Mouse (Mus musculus): ENCODE data around the gene Rpl26.
"Not testable (repeated sequence)": the region's sequence is repeated elsewhere in the genome, so short reads cannot be mapped to it uniquely, and the experiment has no call there.

The Rpl26 gene

DNA sequence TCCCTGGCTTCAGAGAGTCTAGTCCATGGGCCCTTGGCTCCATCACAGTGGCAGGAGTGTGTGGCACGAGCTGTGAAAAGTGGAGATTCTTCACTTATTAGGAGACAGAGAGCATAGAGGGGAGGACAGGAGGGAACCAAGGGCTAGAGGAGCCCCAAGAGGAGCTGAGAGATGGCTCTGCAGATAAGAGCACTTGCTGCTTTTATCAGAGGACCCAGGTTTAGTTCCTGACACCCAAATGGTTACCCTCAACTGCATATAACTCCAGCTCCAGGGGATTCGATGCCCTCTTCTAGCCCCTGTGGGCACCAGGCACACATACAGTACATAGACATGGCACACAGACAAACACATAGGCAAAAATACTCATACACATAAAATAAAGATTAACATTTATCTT is 23.4 kb downstream of the Rpl26 start:
- no peak for DNase-seq

DNA sequence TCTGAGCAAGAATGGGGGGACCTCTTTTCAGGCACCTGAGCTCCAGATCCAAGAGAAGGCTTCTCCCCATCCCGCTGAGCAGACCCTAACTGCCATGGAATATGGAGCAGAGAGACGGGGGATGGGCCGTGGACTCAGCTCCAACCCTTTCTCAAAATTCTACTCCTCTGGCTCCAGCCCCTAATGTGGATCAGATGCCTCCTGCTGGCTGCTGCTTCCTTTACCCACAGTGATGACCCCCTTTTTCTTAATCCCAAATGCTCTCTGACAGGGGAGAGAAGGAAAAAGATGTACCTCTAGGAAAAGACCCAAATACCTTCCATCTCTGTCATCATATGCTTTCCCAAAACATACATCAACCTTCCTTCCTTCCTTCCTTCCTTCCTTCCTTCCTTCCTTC is 25.6 kb downstream of the Rpl26 start, which contains the start of gene Odf4:
TSS of gene Odf4 (minus strand) at position 101 of the 400 bp plus-strand sequence.
- DNase-seq: no peak

DNA sequence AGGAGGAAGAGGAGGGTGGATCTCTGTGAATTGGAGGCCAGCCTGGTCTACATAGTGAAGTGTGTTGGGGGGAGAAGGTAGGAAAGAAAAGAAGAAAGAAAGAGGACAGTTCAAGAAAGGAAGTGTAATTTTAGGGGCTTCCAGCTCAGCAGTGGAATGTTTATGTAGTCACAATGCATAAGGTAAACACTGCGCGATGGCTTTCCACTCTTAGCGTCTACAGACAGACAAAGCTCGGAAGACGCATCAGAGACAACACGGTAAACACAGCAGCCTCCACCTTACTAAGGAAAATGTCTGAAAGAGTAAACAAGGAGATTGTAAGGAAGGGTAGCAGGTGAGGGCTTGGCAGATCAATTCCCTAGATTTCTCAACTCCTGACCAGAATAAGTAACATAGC is 28.6 kb downstream of the Rpl26 start:
- DNase-seq: no peak

DNA sequence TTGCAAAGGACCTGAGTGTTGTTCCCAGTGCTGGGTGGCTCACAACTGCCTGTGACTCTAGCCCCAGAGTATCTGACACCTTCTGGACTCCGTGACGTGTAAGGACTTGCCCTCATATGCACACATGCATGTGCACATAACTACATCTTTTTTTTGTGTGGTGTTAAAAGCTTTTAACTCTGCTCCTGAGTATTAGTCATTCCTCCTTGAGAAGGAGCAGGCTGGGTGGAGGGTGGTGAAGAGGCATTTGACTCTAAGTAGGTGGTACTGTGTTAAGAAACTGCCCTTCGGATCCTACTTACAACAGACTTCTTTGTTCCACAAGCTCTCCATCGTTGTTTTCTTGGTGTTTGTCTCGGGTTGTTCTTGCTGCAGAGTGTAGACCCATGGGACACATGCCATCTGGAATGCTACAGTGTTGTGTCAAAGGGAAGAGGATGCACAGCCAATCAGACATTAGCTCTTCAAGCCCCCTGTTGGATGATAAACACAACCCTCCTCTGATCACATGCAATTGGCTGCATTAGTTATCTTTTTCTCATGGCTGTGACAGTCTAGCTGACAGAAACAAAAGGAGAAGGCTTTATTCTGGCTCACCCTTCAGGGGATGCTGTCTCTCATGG is 32.6 kb downstream of the Rpl26 start:
- no peak for DNase-seq

DNA sequence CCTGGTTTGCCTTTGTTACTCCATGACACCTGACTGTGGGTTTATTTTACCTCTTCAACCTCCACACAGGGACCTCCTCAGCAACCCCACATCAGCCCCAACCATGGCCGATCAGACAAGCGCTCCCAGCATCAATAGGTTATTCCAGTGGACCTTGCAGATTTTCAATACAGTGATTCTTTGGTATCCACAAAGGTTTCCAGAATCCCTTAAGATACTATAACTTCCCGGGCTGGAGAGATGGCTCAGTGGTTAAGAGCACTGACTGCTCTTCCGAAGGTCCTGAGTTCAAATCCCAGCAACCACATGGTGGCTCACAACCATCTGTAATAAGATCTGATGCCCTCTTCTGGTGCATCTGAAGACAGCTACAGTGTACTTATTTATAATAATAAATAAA is 35.6 kb downstream of the Rpl26 start:
- DNase-seq: not testable (repeated sequence)

DNA sequence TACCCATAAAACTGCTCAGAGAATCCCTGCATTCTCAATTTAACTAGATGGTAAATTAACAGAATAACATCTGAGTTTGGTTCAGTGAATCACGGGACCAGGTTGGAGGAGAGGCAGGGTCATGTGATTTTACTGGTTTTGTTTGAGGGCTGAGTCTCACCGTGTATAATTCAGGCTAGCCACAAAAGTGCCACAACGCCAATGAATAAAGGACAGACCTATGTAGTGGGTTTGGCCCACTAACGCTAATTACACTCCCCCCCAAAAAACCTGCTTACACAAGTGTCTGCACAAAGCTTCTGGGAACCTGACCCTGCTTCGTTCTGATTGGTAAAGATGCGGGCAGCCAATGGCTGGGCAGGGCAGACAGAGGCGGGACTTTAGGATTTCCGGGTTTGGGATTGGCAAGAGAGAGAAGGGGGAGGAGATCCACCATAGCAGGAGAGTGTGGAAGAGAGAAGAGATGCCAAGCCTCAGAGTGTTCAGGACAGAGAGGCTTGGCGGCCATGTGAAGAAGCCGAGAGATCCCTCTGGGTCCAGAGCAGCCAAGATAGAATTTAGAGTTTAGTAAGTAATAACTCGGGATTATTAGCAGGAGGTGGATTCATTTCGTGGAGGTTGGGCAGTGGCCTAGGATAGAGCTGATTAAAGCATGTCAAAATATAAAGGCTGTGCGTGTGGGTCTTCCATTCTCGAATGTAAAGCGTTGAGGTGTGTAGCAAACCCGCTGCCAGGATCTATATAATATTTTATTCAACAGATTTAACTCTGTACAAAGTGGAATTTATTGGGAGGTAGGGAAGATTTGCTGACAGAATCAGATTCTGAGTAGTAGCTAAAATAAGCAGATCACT is 38.3 kb downstream of the Rpl26 start:
- DNase-seq: peak; percentile 75

DNA sequence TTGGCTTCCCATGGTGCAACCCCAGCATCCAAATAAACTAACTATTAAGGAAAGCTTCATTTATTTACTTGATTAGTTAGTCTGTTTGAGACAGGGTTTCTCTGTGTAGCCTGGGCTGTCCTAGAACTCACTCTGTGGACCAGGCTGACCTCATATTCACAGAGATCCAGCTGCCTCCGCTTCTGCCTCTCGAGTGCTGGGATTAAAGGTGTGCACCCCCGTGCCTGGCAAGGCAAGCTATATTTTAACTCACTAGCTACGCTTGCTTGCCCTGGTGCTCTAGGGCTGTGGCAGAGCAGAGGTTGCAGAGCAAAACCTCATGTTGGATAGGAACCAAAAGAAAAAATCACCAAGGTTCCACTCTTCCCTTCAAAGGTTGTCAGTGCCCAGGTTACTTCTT is 39.1 kb downstream of the Rpl26 start:
- DNase-seq: no peak

DNA sequence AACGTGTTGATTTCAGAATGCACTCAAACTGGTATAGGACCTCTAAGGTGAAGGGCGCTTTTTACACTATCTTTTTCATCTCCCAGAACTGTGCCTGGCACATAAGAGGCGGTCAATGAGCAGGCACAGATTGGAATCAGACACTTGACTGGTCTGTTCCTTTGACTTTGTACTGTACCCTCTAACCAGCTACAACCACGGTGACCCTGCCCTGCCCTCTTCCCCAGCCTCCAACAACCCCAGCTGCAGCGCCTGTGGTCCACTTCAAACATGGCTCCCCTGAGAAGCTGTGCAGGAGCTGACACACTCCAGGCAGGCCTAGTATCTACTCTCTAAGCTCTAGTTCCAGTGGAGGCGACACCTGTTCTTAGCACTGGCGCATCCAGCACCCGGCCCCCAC is 41.3 kb downstream of the Rpl26 start:
- no peak for DNase-seq

DNA sequence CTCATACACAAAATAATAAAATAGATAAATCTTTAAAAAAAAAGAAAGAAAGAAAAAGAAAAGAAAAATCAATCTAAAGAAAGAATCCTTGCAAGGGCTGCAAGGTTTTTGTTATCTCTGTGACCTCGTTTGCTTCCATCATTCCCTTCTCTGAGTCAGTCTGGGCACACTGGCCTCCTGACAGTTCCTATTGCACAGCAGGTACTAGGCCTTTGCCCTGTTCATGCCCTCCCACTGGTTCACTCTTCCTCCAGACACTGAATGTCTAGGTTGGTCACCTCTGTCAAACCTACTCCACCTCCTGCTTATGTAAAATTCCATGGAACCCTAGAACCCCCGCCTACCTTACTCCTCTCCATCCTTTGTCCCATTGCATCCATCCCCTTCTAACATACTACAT is 43.9 kb downstream of the Rpl26 start:
- no peak for DNase-seq

DNA sequence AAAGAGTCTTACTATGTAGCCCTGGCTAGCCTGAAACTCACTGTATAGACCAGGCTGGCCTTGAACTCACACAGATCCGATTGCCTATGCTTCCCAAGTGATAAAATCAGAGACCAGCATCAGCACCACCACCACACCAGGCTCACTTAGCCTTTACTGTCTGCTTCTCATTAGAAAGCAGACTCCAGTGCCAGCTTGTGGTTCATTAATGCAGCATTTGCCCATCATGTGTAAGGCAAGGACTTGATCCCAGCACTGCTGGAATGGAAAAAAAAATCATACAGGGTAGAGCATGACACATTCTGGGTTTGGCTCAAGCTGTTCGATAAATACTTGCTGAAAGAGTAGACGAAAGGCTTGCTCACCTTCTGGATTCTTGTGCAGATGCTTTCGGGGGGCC is 44.6 kb downstream of the Rpl26 start:
- DNase-seq: no peak

DNA sequence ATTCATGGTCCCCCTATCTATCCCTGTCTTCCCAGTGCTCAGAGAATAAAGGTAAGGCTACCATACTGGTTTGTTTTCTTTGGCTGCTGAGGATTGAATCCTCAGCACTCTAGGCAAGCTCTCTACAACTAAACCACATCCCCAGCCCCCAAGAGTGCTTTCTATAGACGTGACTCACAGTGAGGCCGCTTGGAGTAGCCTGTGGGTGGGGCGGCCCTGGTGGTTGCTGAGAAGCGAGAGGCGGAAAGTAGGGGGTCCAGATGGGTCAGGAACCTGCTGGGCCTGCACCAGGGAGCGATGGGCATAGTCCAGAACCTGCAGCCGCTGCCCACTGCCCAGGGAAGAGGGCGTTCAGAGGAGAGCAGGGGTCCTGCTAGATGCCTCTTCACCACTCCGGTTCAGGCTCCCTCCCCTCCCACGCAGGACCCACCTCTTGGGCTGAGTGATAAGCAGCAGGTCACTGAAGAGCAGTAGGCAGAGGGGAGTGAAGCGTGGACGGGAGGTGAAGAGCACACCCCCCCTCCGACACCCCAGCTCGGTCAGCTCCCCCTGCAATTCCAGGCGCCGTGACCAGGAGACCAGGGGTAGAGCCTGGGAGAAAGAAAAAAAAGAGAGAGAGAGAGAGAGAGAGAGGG is 45.5 kb downstream of the Rpl26 start:
- peak; percentile 57 for DNase-seq

DNA sequence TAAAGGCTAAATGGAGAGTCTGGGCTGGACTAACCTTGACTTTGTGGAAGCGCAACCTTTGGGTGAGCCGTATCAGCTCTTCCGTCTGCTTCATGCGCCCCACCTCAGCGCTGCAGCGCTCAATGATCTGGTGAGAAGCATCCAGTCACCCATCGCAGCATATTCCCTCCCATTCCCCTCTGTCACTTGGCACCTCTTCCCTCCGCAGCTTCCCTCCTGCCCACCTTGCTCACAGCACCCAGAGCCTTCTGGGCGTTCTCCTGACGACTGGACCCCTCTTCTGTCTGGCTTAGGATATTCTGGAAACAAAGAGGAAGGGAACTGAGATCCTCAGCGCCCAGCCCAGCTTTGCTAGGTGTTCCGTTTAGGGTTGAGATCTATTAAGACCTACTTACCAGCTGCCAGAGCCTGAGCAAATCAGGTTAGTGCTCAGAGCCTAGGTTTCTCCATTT is 46.2 kb downstream of the Rpl26 start:
- DNase-seq: peak; percentile 42

DNA sequence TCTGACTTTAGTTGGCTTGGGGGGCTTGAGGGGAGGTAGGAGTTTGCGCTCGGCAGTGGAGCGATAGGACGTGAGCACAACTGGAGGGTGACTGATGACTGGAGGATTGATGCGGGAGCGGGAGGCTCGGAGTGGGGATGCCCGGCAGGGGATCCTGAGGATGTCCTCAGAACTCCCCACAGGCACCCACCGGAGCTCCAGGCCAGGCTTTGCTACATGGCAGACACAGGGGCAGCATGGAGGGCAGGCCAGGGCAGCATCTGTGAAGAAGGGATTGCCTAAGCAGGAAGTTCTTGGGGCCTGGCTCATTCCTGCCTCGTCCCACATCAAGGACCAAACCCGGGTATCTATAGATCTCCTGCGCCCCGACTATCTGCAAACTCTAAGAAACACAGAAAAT is 52.5 kb downstream of the Rpl26 start:
- no peak for DNase-seq

DNA sequence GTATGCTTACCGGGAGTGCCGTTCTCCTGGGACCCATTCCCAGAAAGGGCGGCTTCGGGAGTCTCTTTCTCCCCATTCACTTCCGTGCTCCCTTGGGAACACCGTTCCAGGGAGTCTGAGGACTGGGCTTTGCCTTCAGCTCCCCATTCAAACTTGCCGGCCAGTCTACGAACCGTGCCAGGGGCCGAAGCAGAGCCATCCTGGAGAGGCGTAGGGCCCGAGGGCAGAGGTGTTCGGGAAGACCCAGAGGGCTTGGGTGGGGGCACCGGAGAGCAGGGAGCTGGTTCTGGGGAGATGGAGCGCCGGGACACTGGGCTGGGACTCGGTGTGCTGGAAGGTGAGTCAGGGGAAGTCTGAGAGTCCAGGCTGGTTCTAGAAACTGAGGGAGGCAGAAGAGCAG is 53.0 kb downstream of the Rpl26 start:
- DNase-seq: no peak

DNA sequence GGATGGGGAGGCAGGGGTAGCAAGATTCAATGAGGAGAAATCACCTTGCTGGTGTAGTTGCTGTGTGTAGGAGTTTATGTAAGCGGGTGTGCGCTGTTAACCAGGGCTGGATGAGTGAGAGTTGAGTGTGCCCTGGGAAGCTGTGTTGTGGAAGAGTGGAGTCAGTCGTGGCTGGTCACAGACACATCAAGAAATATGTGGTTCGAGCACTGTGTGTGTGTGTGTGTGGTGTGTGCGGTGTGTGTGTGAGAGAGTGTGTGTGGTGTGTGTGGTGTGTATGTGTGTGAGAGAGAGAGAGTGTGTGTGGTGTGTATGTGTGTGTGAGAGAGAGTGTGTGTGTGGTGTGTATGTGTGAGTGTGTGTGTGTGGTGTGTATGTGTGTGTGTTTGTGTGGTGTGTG is 54.1 kb downstream of the Rpl26 start:
- no peak for DNase-seq

DNA sequence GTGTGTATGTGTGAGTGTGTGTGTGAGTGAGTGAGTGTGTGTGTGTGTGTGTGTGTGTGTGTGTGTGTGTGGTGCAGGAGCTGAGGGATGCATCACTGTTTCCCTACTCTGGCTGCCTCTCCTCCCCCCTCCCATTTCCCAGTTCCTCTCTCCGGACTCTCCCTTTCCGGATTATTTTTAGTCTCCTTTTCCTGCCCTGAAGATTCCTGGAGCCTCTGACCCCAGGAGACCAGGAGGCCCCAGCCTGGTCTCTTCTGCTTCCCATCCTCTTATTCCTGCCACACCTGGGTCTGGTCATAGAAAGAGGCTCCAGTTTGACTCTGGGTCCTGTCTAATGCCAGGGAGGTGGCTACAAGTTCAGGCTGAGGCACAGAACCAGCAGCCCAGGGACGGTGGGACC is 54.7 kb downstream of the Rpl26 start:
- no peak for DNase-seq

Data from right cerebral cortex, postnatal 14 days (tissue).